Mouse (Mus musculus): ENCODE measurements at regions not wholly inside any gene's neighbourhood (a gene's known extent, or its start where the extent isn't known, plus 50 kb on each side); places are given as distances from the start of the nearest gene placed in this dataset.

DNA sequence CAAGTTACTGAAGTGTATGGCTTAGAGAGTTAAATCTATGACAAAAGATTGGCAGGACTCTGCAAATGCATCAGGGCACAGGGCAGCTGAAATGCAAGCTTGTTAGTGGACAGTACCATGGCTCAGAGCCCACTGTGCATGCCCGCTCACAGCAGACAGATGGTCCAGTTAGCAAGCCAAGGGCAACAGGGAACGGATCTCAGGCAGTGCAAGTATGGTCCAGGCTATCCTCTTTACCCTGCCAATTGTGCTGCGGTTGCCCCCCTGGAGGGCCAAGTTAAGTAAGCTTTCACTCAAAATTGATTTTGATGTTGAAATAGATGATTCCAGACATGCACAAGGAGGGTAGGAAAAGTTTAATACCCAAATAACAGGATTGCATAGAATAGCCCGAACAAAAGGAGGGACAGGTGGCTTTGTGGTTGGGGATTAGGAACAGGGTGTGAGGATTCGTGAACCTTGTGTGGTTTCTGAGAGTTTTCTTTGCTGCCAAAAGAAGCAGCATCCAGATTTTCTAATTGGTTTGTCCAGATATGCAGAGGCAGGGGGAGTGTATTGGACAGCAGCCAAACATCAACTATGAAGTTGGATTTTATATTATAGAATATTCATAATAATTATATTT, 1934.2 kb downstream of the 9330182O14Rik start:
- Histone ChIP-seq H3K36me3 (ENCODE audit: control insufficient read depth, insufficient read depth, low read length) (no peaks in the 10 kb centered on the region), H3K27me3 (ENCODE audit: control insufficient read depth, insufficient read depth, low read length) (no peaks in the 10 kb centered on the region), H3K4me1 (replicated peaks; ENCODE audit: control insufficient read depth, insufficient read depth, low read length) (no peaks in the 10 kb centered on the region), H3K27ac (ENCODE audit: control insufficient read depth, insufficient read depth, low read length) (no peak overlapping the region), H3K4me3 (ENCODE audit: control insufficient read depth, insufficient read depth, low read length) (no peak overlapping the region)
- no peak for DNase-seq
- 84% methylated on average over 5 of the region's 5 CpGs for WGBS
- TF ChIP-seq CTCF (IDR thresholded peaks at IDR 0.05; ENCODE audit: borderline replicate concordance, control insufficient read depth, extremely low read depth, insufficient read depth, low read length, poor library complexity) (no peak), POLR2A (IDR thresholded peaks at IDR 0.05; ENCODE audit: control insufficient read depth, extremely low read depth, insufficient read depth, low read length, poor library complexity) (no peak)

DNA sequence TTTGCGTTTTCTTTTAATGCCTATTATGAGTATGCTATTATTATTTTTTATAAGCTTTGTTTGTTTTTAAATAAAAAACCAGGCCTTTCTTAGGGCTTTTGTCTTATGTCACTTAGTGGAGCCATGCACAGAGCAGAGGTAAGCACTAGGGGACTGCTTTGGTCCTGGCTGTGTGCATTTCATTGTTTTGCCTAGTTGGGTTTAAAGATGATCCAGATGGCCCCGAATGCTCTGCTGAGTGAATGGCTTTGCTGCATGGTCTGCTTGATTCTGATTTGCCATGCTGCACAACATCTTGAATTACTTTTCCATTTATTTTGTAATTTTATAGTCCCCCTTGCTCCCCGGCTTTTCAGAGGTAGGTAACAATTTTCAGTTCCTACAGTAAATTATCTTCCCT, 1934.9 kb downstream of the 9330182O14Rik start:
- H3K4me1 ChIP-seq (replicated peaks; ENCODE audit: control insufficient read depth, insufficient read depth, low read length) = no peaks in the 10 kb centered on the region
- no peak overlapping the region for H3K4me3 ChIP-seq (ENCODE audit: control insufficient read depth, insufficient read depth, low read length)
- TF ChIP-seq POLR2A (IDR thresholded peaks at IDR 0.05; ENCODE audit: control insufficient read depth, extremely low read depth, insufficient read depth, low read length, poor library complexity) = no peak
- no peak for TF ChIP-seq CTCF (IDR thresholded peaks at IDR 0.05; ENCODE audit: borderline replicate concordance, control insufficient read depth, extremely low read depth, insufficient read depth, low read length, poor library complexity)
- 91% methylated on average over 3 of the region's 3 CpGs for WGBS
- no peak for DNase-seq
- no peak overlapping the region for H3K27ac ChIP-seq (ENCODE audit: control insufficient read depth, insufficient read depth, low read length)
- no peaks in the 10 kb centered on the region for H3K36me3 ChIP-seq (ENCODE audit: control insufficient read depth, insufficient read depth, low read length)
- no peaks in the 10 kb centered on the region for H3K27me3 ChIP-seq (ENCODE audit: control insufficient read depth, insufficient read depth, low read length)

DNA sequence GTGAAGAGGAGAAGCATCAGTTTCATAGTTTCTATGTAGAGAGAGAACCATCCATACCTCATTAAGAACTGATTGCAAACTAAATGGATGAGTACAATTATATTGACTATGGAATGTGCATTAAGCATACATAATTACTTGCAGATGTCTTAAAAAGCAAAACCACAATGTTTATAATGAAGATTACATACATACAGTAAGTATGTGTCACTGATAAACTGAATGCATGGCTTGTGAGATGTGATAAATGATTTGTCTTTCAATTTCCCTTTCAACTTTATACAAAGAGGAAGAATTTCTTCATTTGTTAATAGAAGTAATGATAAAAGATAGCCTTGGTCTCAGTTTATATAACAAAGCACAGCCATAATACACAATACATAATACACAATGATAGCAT, 1939.3 kb downstream of the 9330182O14Rik start:
- H3K27me3 ChIP-seq (ENCODE audit: control insufficient read depth, insufficient read depth, low read length) = no peaks in the 10 kb centered on the region
- H3K4me3 ChIP-seq (ENCODE audit: control insufficient read depth, insufficient read depth, low read length) = no peak overlapping the region
- TF ChIP-seq CTCF (IDR thresholded peaks at IDR 0.05; ENCODE audit: borderline replicate concordance, control insufficient read depth, extremely low read depth, insufficient read depth, low read length, poor library complexity) (no peak), POLR2A (IDR thresholded peaks at IDR 0.05; ENCODE audit: control insufficient read depth, extremely low read depth, insufficient read depth, low read length, poor library complexity) (no peak)
- no peak for DNase-seq
- H3K36me3 ChIP-seq (ENCODE audit: control insufficient read depth, insufficient read depth, low read length) = no peaks in the 10 kb centered on the region
- no peak overlapping the region for H3K27ac ChIP-seq (ENCODE audit: control insufficient read depth, insufficient read depth, low read length)
- no peaks in the 10 kb centered on the region for H3K4me1 ChIP-seq (replicated peaks; ENCODE audit: control insufficient read depth, insufficient read depth, low read length)

DNA sequence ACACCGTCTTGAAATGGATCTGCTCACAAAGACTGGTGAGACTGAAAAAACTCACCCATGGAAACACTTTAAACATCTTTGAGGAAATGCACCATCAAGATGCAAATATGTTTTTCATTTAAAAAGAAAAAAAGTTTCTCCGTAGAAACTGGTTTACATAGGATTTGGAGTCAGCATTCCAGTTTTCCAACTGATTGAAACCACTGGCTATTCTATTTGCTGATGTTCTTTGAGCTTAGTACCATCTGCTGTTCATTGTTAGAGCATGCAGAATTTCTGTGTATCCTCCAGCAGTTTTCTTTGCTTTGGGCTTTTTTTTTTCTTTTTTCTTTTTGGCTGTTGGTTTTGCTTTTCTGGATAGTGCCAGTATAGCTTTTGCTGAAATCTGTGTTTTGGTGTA, 1948.3 kb downstream of the 9330182O14Rik start:
- 94% methylated on average over 2 of the region's 2 CpGs for WGBS
- DNase-seq = no peak
- Histone ChIP-seq H3K27me3 (ENCODE audit: control insufficient read depth, insufficient read depth, low read length) (no peaks in the 10 kb centered on the region), H3K4me3 (ENCODE audit: control insufficient read depth, insufficient read depth, low read length) (no peak overlapping the region), H3K36me3 (ENCODE audit: control insufficient read depth, insufficient read depth, low read length) (no peaks in the 10 kb centered on the region), H3K4me1 (replicated peaks; ENCODE audit: control insufficient read depth, insufficient read depth, low read length) (no peaks in the 10 kb centered on the region), H3K27ac (ENCODE audit: control insufficient read depth, insufficient read depth, low read length) (no peak overlapping the region)
- TF ChIP-seq POLR2A (IDR thresholded peaks at IDR 0.05; ENCODE audit: control insufficient read depth, extremely low read depth, insufficient read depth, low read length, poor library complexity) = no peak
- no peak for TF ChIP-seq CTCF (IDR thresholded peaks at IDR 0.05; ENCODE audit: borderline replicate concordance, control insufficient read depth, extremely low read depth, insufficient read depth, low read length, poor library complexity)

DNA sequence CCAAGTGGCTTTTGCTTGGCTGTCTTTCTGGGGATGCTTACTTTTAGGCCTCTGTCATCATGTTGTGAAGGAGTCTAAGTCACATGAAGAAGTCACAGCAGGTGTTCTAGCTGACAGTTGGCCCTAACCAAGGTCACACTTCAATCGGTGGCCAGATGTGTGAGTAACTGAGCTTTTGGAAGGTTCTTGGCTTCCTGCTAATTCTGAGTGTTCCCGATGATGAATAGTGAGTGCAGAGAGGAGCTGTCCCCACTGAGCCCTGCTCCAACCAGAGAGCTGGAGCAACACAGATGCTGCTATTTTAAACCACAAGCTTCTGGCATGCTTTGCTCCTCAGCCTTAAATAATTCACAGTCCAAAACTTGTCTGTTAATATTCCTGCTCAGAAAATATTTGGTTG, 1966.6 kb downstream of the 9330182O14Rik start:
- H3K27ac ChIP-seq (ENCODE audit: control insufficient read depth, insufficient read depth, low read length) = peak overlapping the region; percentile 53; the same call in 1 of the 2 replicates
- 0% methylated on average over 2 of the region's 2 CpGs for WGBS
- DNase-seq = peak; percentile 44

DNA sequence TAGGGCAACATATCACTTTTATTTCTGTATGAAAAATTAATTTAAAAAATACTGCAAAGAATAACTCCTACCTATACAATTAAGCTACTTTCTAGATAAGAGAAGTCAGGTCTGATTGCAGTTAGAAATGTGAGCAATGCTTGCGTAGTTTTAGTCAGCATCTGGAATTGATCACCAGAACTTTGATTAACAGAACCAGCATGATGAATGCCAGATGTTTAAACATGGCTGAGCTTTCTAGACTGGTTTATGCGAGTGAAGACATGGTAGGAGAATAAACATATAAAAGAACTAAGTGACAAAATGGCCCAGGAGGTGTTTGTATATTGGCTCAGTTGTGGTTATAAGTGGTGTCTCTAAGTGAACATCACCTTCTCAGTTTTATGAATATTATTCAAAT, 1970.7 kb downstream of the 9330182O14Rik start:
- Histone ChIP-seq H3K27me3 (ENCODE audit: control insufficient read depth, insufficient read depth, low read length) (no peaks in the 10 kb centered on the region), H3K4me1 (replicated peaks; ENCODE audit: control insufficient read depth, insufficient read depth, low read length) (peaks cover 7% of the 10 kb centered on the region), H3K36me3 (ENCODE audit: control insufficient read depth, insufficient read depth, low read length) (no peaks in the 10 kb centered on the region), H3K4me3 (ENCODE audit: control insufficient read depth, insufficient read depth, low read length) (no peak overlapping the region), H3K27ac (ENCODE audit: control insufficient read depth, insufficient read depth, low read length) (no peak overlapping the region)
- 96% methylated on average over 2 of the region's 2 CpGs for WGBS
- no peak for DNase-seq
- TF ChIP-seq POLR2A (IDR thresholded peaks at IDR 0.05; ENCODE audit: control insufficient read depth, extremely low read depth, insufficient read depth, low read length, poor library complexity) (no peak), CTCF (IDR thresholded peaks at IDR 0.05; ENCODE audit: borderline replicate concordance, control insufficient read depth, extremely low read depth, insufficient read depth, low read length, poor library complexity) (no peak)

More for the DNA sequence above, 1966.6 kb downstream of the 9330182O14Rik start:
- Histone ChIP-seq H3K36me3 (ENCODE audit: control insufficient read depth, insufficient read depth, low read length) (no peaks in the 10 kb centered on the region), H3K4me1 (replicated peaks; ENCODE audit: control insufficient read depth, insufficient read depth, low read length) (peaks cover 7% of the 10 kb centered on the region), H3K27me3 (ENCODE audit: control insufficient read depth, insufficient read depth, low read length) (no peaks in the 10 kb centered on the region), H3K4me3 (ENCODE audit: control insufficient read depth, insufficient read depth, low read length) (no peak overlapping the region)
- no peak for TF ChIP-seq POLR2A (IDR thresholded peaks at IDR 0.05; ENCODE audit: control insufficient read depth, extremely low read depth, insufficient read depth, low read length, poor library complexity)

DNA sequence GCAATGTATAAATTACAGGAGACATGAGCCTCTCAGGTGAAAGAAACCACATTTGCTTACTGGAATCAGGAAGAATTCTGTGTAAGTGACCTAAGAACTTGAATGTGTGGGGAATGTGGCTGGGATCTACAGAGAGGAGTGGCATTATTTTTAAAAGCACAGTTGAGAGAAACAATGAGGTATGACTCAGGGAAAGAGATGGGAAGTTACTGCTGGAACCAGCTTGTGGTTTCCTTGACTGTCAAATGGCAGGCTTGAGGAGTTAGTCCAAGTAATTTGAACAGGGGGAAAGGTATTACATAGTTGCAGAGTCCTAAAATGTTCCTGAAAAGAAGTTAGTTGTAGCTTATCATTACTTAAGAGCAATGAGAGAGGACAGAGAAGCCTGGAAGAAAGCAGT, 1972.9 kb downstream of the 9330182O14Rik start:
- Histone ChIP-seq H3K27me3 (ENCODE audit: control insufficient read depth, insufficient read depth, low read length) (no peaks in the 10 kb centered on the region), H3K27ac (ENCODE audit: control insufficient read depth, insufficient read depth, low read length) (no peak overlapping the region), H3K4me1 (replicated peaks; ENCODE audit: control insufficient read depth, insufficient read depth, low read length) (peaks cover under 1% of the 10 kb centered on the region; the same call in 1 of the 2 replicates), H3K4me3 (ENCODE audit: control insufficient read depth, insufficient read depth, low read length) (no peak overlapping the region), H3K36me3 (ENCODE audit: control insufficient read depth, insufficient read depth, low read length) (no peaks in the 10 kb centered on the region)
- DNase-seq = no peak
- no peak for TF ChIP-seq CTCF (IDR thresholded peaks at IDR 0.05; ENCODE audit: borderline replicate concordance, control insufficient read depth, extremely low read depth, insufficient read depth, low read length, poor library complexity)
- TF ChIP-seq POLR2A (IDR thresholded peaks at IDR 0.05; ENCODE audit: control insufficient read depth, extremely low read depth, insufficient read depth, low read length, poor library complexity) = no peak

Data from thymus, adult 2 months (tissue).